Mouse (Mus musculus): ENCODE results near the gene Scarf1.

Scarf1 gene

DNA sequence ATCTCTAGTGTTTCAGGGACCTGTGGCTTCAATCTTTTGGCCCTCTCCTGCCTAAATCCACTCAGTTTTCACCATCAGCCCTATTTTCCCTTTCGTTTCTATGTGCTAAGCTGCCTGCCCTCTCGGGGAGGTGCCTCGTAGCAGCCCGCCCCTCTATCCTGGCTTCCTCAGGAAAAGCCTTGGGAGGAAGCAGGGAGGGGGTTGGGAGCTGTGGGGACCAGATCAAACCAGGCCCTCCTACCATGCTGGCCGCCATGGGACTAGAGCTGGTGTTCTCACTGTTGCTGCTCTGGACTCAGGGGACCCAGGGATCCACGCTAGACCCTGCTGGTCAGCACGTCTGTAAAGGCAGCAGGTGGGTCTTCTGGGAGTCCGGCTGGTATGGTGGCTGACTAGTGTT lies at the start of gene Scarf1:
Gene Scarf1 (plus strand): TSS at position 205 of the 400 bp plus-strand sequence.
- DNase-seq (ENCODE audit: extremely low spot score, low read depth, low spot score): no peak

DNA sequence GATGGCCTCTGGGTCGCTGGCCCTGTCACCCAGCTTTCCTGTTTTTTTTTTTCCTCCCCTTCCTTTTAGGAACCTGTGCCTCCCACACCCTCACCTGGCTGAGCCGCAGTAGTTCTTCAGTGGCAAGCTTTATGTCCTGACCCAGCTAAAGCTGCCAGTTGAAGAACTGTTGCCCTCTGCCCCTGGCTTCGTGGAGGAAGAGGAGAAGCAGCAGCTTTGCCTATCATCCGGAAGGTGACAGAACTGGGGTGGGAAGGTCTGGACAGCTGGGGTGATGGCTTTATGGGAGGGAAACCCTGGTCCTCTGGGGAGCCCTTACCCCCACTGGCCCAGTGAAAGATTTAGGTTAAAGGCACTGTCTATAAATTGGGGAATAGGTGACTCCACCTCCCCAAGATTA lies 49.7 kb upstream of the Scarf1 start:
- DNase-seq (ENCODE audit: extremely low spot score, low read depth, low spot score): no peak

- DNase-seq (ENCODE audit: extremely low spot score, low read depth, low spot score): no peak
Measured at GRCm38 (mm10) chr11:75464417-75464816, 48.9 kb upstream of the Scarf1 start.

DNA sequence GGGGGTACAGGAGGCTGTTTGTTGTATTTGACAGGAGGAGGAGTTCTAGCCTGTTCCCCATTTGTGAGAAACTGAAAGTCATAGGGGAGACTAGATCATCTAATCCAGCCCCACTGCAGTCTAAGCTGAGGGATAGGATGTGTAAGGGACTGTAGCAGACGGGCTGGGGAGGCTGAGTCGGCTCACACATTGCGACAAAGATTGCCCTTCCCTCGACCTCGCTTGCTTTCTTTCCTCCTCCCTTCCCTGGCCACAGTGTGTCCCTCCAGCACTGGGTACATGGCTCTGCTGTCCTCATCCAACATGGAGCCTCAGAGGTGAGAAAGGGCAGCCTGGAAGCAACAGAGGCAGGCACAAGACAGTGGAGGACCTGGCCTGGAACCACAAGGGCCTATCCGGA lies 48.3 kb upstream of the Scarf1 start:
- DNase-seq (ENCODE audit: extremely low spot score, low read depth, low spot score): no peak

DNA sequence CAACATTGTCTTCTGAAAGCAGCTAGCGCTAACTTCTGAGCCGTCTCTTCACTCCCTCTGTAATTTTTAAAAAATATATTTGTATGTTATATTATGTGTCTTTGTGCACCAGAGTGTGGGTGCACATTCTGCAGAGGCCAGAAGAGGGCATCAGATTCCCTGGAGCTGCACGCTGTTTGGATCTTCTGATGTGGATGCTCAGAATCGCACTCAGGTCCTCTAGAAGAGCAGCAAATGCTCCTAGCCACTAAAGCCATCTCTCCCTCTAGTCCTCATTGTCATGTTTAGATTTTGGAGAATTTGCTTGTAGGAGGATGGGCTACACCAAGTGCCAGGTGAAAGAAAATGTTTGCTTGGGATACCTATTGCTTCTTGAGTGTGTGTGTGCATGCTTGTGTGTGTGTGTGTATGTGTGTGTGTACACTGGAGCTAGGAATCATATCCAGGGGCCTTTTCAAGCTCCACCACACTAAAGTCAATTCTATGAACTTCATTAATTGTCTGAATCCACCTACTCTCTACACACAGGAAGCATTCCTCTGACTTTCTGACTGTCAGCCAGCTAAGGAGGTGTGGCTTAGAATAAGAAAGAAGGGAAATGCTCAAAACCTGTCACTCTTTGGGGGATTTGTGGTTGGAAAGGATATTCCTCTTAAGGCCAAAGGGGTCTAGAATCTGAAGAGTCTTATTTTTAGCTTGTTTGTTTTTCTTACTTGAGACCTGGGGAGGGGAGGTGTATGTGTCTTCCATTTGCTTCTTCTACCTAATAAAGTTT lies 46.4 kb upstream of the Scarf1 start:
- DNase-seq (ENCODE audit: extremely low spot score, low read depth, low spot score): no peak

- DNase-seq (ENCODE audit: extremely low spot score, low read depth, low spot score): no peak
Measured at GRCm38 (mm10) chr11:75467512-75468215, 45.7 kb upstream of the Scarf1 start.

GRCm38 (mm10) chr11:75468410-75468809 lies 44.9 kb upstream of the Scarf1 start:
- DNase-seq (ENCODE audit: extremely low spot score, low read depth, low spot score): no peak

DNA sequence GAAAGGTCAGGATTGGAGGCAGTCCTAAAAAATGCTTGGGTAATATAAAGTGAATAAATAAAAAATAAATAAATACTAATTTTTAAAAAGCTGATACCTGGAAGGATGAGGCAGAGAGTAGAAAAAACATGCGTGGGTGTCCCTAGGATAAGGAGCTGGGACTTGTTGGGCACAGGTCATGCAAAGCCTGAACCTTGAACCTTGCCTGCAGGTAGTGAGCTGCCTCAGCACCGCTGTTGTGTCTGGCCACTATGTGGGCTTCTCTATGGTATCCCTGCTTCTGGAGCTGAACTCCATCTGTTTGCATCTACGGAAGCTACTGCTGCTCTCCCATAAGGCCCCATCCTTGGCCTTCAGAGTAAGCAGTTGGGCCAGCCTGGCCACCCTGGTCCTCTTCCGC lies 44.1 kb upstream of the Scarf1 start:
- DNase-seq (ENCODE audit: extremely low spot score, low read depth, low spot score): no peak

DNA sequence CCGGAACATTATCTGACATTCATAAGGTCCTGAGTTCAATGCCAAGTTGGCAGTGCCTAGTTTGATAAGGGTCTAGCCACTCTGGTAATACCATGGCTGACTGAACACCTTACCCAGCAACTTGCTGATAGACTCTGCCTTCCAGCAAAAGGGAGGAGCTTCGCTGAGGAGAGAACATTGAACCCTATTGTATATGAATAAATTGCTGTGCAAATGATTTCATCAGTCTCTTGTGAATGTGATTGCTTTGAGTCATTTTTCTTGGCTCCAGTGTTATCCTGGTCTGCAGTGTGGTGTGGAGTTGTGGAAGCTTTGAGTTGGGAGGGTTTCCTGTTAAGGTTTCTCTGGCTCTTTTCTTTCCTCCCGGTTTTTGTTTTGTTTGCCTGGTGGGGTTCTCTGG lies 42.7 kb upstream of the Scarf1 start:
- DNase-seq (ENCODE audit: extremely low spot score, low read depth, low spot score): no peak

GRCm38 (mm10) chr11:75472469-75473081 lies 40.8 kb upstream of the Scarf1 start:
- DNase-seq (ENCODE audit: extremely low spot score, low read depth, low spot score): no peak

GRCm38 (mm10) chr11:75473376-75473775 lies 40.0 kb upstream of the Scarf1 start:
- no peak for DNase-seq (ENCODE audit: extremely low spot score, low read depth, low spot score)

GRCm38 (mm10) chr11:75486192-75486591 lies 27.1 kb upstream of the Scarf1 start:
- no peak for DNase-seq (ENCODE audit: extremely low spot score, low read depth, low spot score)

DNA sequence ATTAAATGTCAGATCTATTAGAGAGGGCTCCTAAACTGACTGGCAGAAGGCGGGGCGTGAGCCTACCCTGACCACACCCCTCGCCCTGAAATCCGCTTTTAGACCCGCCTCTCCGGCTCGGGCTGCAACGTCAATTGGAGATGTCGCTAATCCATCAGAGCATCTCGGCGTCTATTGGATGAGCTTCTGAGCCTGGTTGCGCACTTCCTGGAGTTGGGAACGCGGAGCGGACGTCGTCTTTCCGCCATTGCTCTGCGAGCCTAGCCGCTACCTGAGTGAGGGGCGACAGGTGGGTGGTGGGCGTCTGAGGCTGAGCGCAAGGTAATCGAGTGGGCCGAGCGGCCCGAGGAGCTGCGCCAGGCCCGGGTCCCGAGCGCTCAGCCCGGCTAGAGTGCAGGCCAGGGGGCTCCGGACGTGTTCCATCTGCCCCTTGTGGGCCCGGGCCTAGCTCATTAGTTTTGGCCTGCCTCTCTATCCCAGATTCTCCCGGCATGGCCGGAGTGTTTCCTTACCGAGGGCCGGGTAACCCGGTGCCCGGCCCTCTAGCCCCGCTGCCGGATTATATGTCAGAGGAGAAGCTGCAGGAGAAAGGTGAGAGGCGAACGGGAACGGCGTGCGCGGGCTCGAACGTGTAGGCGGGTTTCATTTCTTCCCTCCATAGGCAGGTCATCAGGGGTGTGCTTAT lies 26.6 kb upstream of the Scarf1 start, which contains the start of gene Prpf8:
Gene Prpf8 (plus strand): TSS at position 216 of the 685 bp plus-strand sequence.
- peak; percentile 95 for DNase-seq (ENCODE audit: extremely low spot score, low read depth, low spot score)

GRCm38 (mm10) chr11:75487496-75487895 lies 25.8 kb upstream of the Scarf1 start:
- no peak for DNase-seq (ENCODE audit: extremely low spot score, low read depth, low spot score)

DNA sequence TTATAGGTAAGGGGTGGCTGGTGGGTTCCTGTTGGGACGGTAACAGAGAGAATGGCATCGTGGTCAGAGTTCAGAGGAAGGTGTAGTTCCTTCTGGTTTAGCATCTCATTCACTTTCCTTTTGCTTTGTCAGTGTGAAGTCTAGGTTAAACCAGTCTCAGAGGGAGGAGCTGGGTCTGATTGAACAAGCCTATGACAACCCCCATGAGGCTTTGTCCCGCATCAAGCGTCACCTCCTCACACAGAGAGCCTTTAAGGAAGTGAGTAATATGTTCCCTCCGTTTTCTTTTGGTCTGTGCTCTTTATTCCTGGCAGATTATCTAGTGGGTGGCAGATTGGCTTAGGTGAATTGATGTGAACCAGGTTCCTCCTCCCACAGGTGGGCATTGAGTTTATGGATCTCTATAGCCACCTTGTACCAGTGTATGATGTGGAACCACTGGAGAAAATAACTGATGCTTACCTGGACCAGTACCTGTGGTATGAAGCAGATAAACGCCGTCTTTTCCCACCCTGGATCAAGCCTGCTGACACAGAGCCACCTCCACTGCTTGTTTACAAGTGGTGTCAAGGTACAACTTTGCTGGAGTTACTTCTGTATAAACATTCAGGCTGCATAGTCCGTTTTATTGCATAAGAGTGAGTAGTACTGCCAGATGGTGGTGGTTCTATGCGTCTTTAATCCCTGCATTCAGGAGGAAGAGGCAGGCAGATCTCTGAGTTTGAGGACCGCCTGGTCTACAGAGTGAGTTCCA lies 18.9 kb upstream of the Scarf1 start:
- DNase-seq (ENCODE audit: extremely low spot score, low read depth, low spot score): no peak

- no peak for DNase-seq (ENCODE audit: extremely low spot score, low read depth, low spot score)
Measured at GRCm38 (mm10) chr11:75498126-75498525, 15.2 kb upstream of the Scarf1 start.

DNA sequence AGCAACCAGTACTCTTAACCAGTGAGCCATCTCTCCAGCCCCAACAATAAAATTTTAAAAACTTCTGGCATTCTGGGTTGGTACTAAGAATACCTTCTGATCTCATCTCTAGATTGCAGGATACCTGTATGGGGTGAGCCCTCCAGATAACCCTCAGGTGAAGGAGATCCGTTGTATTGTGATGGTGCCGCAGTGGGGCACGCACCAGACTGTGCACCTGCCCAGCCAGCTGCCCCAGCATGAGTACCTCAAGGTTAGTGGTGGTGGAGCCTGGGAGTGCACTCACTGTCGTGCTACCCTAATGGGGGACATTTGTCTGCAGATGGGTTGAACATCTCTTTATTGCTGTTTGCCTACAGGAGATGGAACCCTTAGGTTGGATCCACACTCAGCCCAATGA lies 5.2 kb upstream of the Scarf1 start:
- DNase-seq (ENCODE audit: extremely low spot score, low read depth, low spot score): no peak

DNA sequence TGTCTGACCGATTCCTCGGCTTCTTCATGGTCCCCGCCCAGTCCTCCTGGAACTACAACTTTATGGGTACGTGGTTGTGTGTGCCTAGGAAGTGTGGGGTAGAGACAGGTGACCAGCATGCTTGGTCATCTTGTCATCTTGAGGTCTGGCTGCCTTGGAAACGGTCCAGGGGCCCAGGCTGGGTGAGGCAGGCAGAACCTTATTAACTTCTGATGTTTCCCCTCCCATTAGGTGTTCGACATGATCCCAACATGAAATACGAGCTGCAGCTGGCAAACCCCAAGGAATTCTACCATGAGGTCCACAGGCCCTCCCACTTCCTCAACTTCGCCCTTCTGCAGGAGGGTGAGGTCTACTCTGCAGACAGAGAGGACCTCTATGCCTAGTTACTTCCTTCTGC lies 4.4 kb upstream of the Scarf1 start:
- no peak for DNase-seq (ENCODE audit: extremely low spot score, low read depth, low spot score)

DNA sequence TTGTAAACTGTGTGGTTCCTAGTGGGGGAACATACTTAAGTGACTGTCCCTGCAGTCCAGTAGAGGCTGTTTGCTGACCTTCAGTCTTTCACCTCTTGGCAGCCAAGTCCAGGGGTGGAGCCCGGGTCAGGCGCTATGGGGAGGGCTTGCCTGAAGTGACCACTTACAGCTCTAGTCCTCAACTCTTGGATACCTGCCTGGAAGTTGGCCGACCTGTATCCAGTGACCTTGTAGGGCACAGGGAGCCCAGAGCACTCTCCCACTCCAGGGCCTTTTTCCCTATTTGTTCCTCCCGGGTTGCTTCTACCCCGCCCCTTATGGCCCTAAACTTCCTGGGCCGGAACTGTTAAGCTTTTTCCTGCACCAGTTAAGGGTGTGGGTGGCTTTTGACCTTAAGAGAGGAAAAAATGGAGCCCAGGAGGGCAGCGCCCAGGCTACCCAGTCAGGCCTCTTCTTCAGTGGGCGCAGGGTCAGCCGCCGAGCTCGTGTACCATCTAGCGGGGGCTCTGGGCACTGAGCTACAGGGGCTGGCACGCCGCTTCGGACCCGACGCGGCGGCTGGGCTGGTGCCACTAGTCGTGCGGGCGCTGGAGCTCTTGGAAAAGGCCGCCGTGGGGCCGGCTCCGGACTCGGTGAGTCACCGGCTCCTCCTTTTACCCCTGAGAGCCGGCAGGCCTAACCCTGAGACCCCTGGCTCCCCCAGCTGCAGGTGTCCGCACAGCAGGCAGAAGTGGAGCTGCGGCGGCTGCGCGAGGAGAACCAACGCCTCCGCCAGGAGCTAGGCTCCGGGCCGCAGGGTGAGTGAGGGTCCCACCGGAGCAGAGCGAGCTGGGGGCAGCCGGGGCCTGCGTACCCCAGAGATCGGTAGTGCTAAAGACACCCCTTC lies 3.4 kb upstream of the Scarf1 start, which contains the start of gene Rilp:
Gene Rilp (plus strand): TSS at position 354 of the 886 bp plus-strand sequence.
- DNase-seq (ENCODE audit: extremely low spot score, low read depth, low spot score): no peak

GRCm38 (mm10) chr11:75510627-75510993 lies 2.7 kb upstream of the Scarf1 start:
- DNase-seq (ENCODE audit: extremely low spot score, low read depth, low spot score): peak; percentile 73
